Mouse (Mus musculus) hindbrain, embryonic 12.5 days (tissue): Measurements from ENCODE around the gene Cacng3. TPM values are rescaled to one million over a fixed set of nuclear protein-coding genes. Genes with fewer than 3 reads are reported as not detected.

ENCODE experiments used
- ATAC-seq: fragments of 200-750 bp; cut with Nextera tagmentation; 2 replicates; pipeline ENCODE4 v1.8.0; 2017; ENCODE audit warnings: moderate TSS enrichment; ENCODE audit not compliant: low FRiP score
- H3K27ac ChIP-seq: fragments of 300-500 bp; sonication (generic); 2 replicates; pipeline ENCODE4 v1.5.1; 2016; ENCODE audit warnings: mild to moderate bottlenecking
- H3K27me3 ChIP-seq: fragments of 300-500 bp; sonication (generic); 2 replicates; pipeline ENCODE4 v1.6.1; 2016; ENCODE audit warnings: mild to moderate bottlenecking
- H3K36me3 ChIP-seq: fragments of 300-500 bp; sonication (generic); 2 replicates; pipeline ENCODE4 v1.6.1; 2016; ENCODE audit warnings: mild to moderate bottlenecking
- H3K4me1 ChIP-seq: fragments of 300-500 bp; sonication (generic); 2 replicates; pipeline ENCODE4 v1.6.1; 2016
- H3K4me2 ChIP-seq: fragments of 300-500 bp; sonication (generic); replicated peaks from 2 replicates; pipeline ENCODE4 v1.6.1; 2016; ENCODE audit warnings: mild to moderate bottlenecking
- H3K4me3 ChIP-seq: fragments of 300-500 bp; sonication (generic); 2 replicates; pipeline ENCODE4 v1.5.1; 2016; ENCODE audit warnings: mild to moderate bottlenecking
- H3K9ac ChIP-seq: fragments of 300-500 bp; sonication (generic); 2 replicates; pipeline ENCODE4 v1.6.1; 2016; ENCODE audit warnings: mild to moderate bottlenecking, moderate library complexity
- H3K9me3 ChIP-seq: fragments of 300-500 bp; sonication (generic); replicated peaks from 2 replicates; pipeline ENCODE4 v1.6.1; 2016; ENCODE audit warnings: mild to moderate bottlenecking
- WGBS: fragments of 180-500 bp; shearing (Covaris S2); methylation state at CpG from one replicate; pipeline ENCODE4 v1.1.7; 2016; 5-methylcytosine and 5-hydroxymethylcytosine counted together
- polyA plus RNA-seq: library from polyadenylated mRNA; unstranded; fragments of >200 nt; fragmentation: Nextera tagmentation; extraction: Ambion mirVana; gene quantifications from 2 replicates; pipeline ENCODE4 v1.2.1, GENCODE M21; 2016

The Cacng3 gene
- polyA plus RNA-seq, 1 experiment from 2014 or later = 2.6 TPM

DNA sequence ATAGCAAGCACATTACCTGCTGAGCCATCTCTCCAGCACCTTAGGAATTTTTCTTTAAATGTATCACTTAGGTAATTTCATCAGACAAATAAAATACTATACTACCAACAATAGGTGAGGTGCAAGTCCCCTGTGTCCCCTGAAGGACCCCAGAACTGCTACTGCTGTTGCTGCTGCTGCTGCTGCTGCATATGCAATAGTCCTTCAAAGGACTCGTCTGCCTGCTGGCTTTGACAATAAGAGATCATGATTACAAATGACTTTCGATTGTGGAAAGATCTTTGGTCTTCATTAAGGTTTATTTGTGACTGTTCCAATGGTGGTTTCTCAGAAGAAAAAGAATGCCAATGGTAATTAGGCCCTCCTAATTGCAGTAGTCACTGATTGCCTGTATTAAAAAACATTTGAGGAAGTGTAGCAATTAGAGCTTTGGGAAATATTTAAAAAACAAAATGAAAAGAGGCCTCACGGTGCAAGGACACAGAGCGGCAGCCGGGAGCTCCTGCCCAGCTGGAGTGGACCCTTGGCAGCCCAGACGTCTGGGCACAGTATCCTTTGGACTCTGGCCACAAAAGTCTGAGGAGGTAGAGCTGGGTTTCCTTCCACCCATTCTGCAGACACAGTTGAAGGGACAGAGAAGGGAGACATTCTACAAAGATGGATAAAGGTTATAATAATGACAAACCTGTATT lies 123.5 kb downstream of the Cacng3 start:
- Histone ChIP-seq H3K4me1 (no peaks in the 10 kb centered on the region), H3K4me3 (no peak overlapping the region), H3K27me3 (no peaks in the 10 kb centered on the region), H3K4me2 (no peak overlapping the region), H3K36me3 (no peaks in the 10 kb centered on the region), H3K27ac (no peak overlapping the region), H3K9me3 (no peaks in the 10 kb centered on the region), H3K9ac (no peak overlapping the region)
- 46% methylated on average over 6 of the region's 6 CpGs for WGBS
- ATAC-seq = no peak

DNA sequence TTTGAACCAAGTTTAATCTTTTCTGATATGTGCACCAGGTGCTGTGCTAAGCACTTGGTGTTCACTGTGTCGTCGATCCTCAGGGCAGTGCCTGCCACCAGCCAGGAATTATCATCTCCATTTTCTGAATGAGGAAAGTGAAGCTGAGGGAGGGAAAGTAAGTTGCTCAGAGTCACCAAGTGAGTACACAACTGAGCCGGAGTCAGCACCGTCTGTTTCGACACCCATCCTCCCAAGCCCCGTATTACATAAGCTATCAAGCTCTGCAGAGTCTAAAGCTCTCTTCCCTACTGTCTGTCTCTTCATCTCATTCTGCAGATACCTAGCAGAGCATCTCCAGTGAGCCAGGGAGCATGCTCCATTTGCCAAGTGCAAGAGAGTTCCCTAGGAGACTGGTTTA lies 124.8 kb downstream of the Cacng3 start:
- Histone ChIP-seq H3K27me3 (no peaks in the 10 kb centered on the region), H3K9ac (no peak overlapping the region), H3K36me3 (no peaks in the 10 kb centered on the region), H3K4me2 (no peak overlapping the region), H3K4me3 (no peak overlapping the region), H3K4me1 (no peaks in the 10 kb centered on the region), H3K9me3 (no peaks in the 10 kb centered on the region), H3K27ac (no peak overlapping the region)
- WGBS = 90% methylated on average over 6 of the region's 6 CpGs
- ATAC-seq = no peak

DNA sequence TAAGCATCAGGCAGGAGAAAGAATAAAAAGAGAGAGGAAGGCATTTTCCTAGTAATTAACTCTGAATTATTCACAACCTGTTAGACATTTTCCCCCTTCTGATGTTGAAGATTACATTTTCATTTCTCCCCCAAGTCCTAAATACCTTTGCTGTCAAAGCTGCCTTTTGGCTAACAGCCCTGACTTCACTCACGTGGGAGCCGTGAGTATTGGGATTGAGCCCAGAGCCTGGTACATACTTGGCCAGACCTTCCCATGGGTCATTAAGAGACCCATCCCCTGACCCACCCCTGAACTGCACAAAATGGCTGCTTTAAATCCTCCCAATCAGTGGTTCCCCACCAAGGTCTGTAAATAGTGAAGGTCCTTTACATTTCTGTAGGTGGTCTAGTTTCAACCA lies 130.5 kb downstream of the Cacng3 start:
- no peak for ATAC-seq

DNA sequence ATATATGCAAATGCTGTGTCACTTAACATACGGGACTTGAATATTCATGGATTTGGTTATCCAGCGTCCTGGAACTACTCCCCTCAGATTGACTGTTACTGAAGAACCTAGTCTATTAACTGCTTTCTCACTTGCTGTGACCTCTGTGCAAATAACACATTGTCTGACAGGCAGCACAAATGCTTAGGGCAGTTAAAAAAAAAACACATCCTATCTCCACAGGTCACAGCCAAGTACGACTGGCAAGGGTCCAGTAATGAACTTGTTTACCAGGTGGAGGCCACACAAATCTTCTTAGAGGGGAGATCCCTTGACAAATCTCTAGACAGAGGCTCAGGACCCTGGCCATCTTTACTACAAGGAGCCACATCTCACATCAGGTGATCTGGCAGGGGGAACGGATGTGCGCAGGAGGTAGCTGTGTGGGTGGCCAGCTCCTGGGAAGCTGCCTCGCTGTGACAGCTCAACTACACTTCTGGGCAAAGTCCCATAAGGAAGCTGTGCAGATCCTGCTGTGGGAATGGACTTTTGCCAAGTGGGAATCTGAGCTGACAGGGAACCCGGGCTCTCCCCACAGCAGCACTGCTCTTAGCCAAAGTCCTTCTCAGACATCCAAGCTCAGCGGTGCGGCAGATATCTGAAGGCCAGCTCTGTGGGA lies 133.7 kb downstream of the Cacng3 start:
- Histone ChIP-seq H3K4me2 (no peak overlapping the region), H3K9me3 (no peaks in the 10 kb centered on the region), H3K27me3 (no peaks in the 10 kb centered on the region), H3K4me3 (no peak overlapping the region), H3K36me3 (no peaks in the 10 kb centered on the region), H3K4me1 (0 out of 2 replicates have a peak, but pooled peaks cover 3% of the 10 kb centered on the region), H3K9ac (no peak overlapping the region), H3K27ac (no peak overlapping the region)
- ATAC-seq = no peak
- 75% methylated on average over 9 of the region's 9 CpGs for WGBS

More for the DNA sequence above, 130.5 kb downstream of the Cacng3 start:
- Histone ChIP-seq H3K9ac (no peak overlapping the region), H3K9me3 (no peaks in the 10 kb centered on the region), H3K4me1 (0 out of 2 replicates have a peak, but pooled peaks cover 3% of the 10 kb centered on the region), H3K27me3 (no peaks in the 10 kb centered on the region), H3K4me2 (no peak overlapping the region), H3K27ac (no peak overlapping the region), H3K4me3 (no peak overlapping the region), H3K36me3 (no peaks in the 10 kb centered on the region)
- WGBS = 89% methylated on average over 2 of the region's 2 CpGs

DNA sequence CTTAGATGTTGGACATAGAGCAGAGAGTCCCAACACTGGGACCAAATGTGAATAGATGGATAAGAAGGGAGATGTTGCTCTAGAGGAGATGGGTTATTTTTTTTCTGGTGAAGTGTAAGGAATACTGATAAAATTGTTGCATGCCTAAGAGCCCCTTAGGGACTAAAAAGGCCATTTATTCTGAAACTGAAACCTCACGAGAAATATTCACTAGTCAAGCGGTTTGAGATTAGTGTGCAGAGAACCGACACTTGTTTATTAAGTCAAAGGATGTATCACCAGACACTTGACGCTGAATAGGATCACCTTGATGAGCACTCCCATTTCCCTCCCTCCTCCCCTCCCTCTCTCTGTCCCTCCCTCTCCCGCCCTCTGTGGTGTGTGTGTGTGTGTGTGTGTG lies 136.2 kb downstream of the Cacng3 start:
- no peaks in the 10 kb centered on the region for H3K36me3 ChIP-seq
- no peaks in the 10 kb centered on the region for H3K9me3 ChIP-seq
- no peak overlapping the region for H3K4me2 ChIP-seq
- H3K4me1 ChIP-seq = 0 out of 2 replicates have a peak, but pooled peaks cover 3% of the 10 kb centered on the region
- no peak overlapping the region for H3K27ac ChIP-seq
- no peak for ATAC-seq
- no peaks in the 10 kb centered on the region for H3K27me3 ChIP-seq
- WGBS = 83% methylated on average over 5 of the region's 5 CpGs
- no peak overlapping the region for H3K4me3 ChIP-seq
- no peak overlapping the region for H3K9ac ChIP-seq

DNA sequence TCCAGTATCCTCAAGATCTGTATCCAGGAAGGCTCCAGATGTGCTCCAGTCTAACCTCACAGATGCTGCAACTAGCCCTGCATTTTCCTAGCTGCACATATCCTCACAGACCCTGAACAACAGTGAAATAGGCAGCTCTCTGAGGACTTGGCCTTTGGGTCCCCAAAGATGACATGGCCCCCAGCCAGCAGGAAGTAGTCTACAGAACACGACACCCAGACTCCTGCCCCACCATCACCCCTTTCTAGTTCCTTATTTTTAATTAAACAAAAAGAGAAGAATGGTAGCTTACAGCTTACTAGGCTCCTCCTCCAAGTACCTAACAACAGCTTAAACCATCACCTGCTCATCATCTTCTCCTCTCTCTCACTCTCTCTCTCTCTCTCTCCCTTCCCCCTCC lies 143.4 kb downstream of the Cacng3 start:
- Histone ChIP-seq H3K4me1 (no peaks in the 10 kb centered on the region), H3K4me3 (no peak overlapping the region), H3K36me3 (no peaks in the 10 kb centered on the region), H3K27ac (no peak overlapping the region), H3K9me3 (no peaks in the 10 kb centered on the region), H3K27me3 (no peaks in the 10 kb centered on the region), H3K4me2 (no peak overlapping the region), H3K9ac (no peak overlapping the region)
- 42% methylated on average over 1 of the region's 1 CpGs for WGBS
- no peak for ATAC-seq

DNA sequence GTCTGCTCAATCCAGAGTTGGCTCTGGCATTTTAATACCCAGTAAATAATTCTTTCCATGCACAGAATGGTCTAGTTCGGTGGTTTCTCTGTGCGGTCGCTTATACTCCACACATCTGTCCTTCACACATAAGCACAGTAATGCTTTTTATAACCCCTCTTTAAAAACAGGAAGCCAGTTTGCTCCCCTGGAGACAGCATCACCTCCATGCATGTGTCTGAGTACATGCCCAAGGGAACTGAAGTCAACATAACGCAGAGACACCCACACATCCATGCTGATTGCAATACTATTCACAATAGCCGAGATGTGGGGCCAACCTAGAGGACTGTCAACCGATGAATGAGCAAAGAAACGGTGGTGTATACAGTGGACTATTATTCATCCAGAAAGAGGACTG lies 147.3 kb downstream of the Cacng3 start:
- Histone ChIP-seq H3K9ac (no peak overlapping the region), H3K4me2 (no peak overlapping the region), H3K9me3 (no peaks in the 10 kb centered on the region), H3K36me3 (no peaks in the 10 kb centered on the region), H3K27ac (no peak overlapping the region), H3K27me3 (no peaks in the 10 kb centered on the region), H3K4me1 (no peaks in the 10 kb centered on the region), H3K4me3 (no peak overlapping the region)
- no peak for ATAC-seq
- WGBS = 91% methylated on average over 7 of the region's 7 CpGs
